ENCODE assay signal across 8 mouse cellular contexts in genomic region chr17:86499359-86500045, GRCm38 (mm10). TPM values are rescaled to one million over a fixed set of nuclear protein-coding genes. Genes with fewer than 3 reads are reported as not detected.
DNase-seq lines count a peak whose midpoint lies in the region; ATAC-seq and TF ChIP-seq lines count a peak whose summit lies in the region.

No protein-coding gene starts in this region.

- peaks cover 13% of the 10 kb centered on the region for H3K36me3 ChIP-seq in heart, adult 2 months (ENCODE audit: control insufficient read depth, insufficient read depth, low read length)
- no peaks in the 10 kb centered on the region for H3K36me3 ChIP-seq in kidney, embryonic 14.5 days (ENCODE audit: control insufficient read depth, insufficient read depth, low read length)

- H3K79me2 ChIP-seq in heart, adult 2 months (replicated peaks; ENCODE audit: control insufficient read depth, insufficient read depth, low read length), result no peaks in the 10 kb centered on the region

- no peak overlapping the region for H3K4me3 ChIP-seq in layer of hippocampus, adult 2 months
- no peak overlapping the region for H3K4me3 ChIP-seq in heart, adult 2 months
- no peak overlapping the region for H3K4me3 ChIP-seq in kidney, embryonic 14.5 days (ENCODE audit: low read length)

- ATAC-seq in kidney, embryonic 14.5 days (ENCODE audit: low FRiP score, low TSS enrichment), result no peak
- ATAC-seq in inflammation-experienced regulatory T-cells, adult 6 months, result no peak

- no peaks in the 10 kb centered on the region for H3K27me3 ChIP-seq in heart, adult 2 months (ENCODE audit: control insufficient read depth, insufficient read depth, low read length)
- H3K27me3 ChIP-seq in kidney, embryonic 14.5 days (ENCODE audit: control insufficient read depth, insufficient read depth, low read length), result no peaks in the 10 kb centered on the region

- TF ChIP-seq POLR2A in heart, adult 2 months (IDR thresholded peaks at IDR 0.05; ENCODE audit: insufficient read depth, low read depth, low read length), result 0 out of 2 replicates have a peak, but pooled peaks have one; percentile 39

- H3K4me2 ChIP-seq in kidney, embryonic 14.5 days (replicated peaks; ENCODE audit: low read depth, low read length), result no peak overlapping the region

- 0 out of 2 replicates have a peak, but pooled peaks have one; percentile 78 for TF ChIP-seq EP300 in heart, adult 2 months (IDR thresholded peaks at IDR 0.05; ENCODE audit: insufficient read depth, low read depth, low read length)

- H3K9ac ChIP-seq in heart, adult 2 months (ENCODE audit: low read depth, low read length), result peak overlapping the region; percentile 10
- H3K9ac ChIP-seq in kidney, embryonic 14.5 days (ENCODE audit: low read depth, low read length), result no peak overlapping the region

- peaks cover 18% of the 10 kb centered on the region for H3K4me1 ChIP-seq in heart, adult 2 months (ENCODE audit: control insufficient read depth, insufficient read depth, low read length)
- H3K4me1 ChIP-seq in kidney, embryonic 14.5 days (ENCODE audit: control insufficient read depth, insufficient read depth, low read length), result peaks cover 10% of the 10 kb centered on the region; the same call in 1 of the 2 replicates

- intact Hi-C loops in heart, adult 2 months (cut with DNase I), result loop anchor here (2.0 to 5.0 kb wide), 3 partner anchors 93 to 333 kb away; no protein-coding TSS in a partner anchor

- H3K9me3 ChIP-seq in kidney, embryonic 14.5 days (ENCODE audit: control insufficient read depth, low read length), result no peaks in the 10 kb centered on the region

- 37% methylated on average over 15 of the region's 15 CpGs for WGBS in heart, adult 2 months
- 44% methylated on average over 15 of the region's 15 CpGs for WGBS in kidney, embryonic 14.5 days

- H3K27ac ChIP-seq in layer of hippocampus, adult 2 months, result peak overlapping the region; percentile 77
- H3K27ac ChIP-seq in heart, adult 2 months, result peak overlapping the region; percentile 87
- H3K27ac ChIP-seq in kidney, embryonic 14.5 days (ENCODE audit: low read depth, low read length), result peak overlapping the region; percentile 55; the same call in 1 of the 2 replicates

- TF ChIP-seq CTCF in layer of hippocampus, adult 2 months (conservative IDR thresholded peaks at IDR 0.05), result no peak
- TF ChIP-seq CTCF in heart, adult 2 months (IDR thresholded peaks at IDR 0.05), result no peak

- no peak for DNase-seq in layer of hippocampus, adult 2 months (ENCODE audit: low spot score in 2 of 2)
- no peak for DNase-seq in layer of hippocampus, adult 11-12 months (ENCODE audit: low spot score)
- DNase-seq in heart, adult 2 months, result peak; percentile 69
- peak; percentile 25 for DNase-seq in neural tube, embryonic 10.5 days (ENCODE audit: extremely low spot score, low spot score)
- DNase-seq in right cerebral cortex, adult 2 months (ENCODE audit: low spot score in 2 of 2), result no peak
- no peak for DNase-seq in frontal cortex, postnatal 14 days (ENCODE audit: low spot score in 2 of 2)

RNA-seq across cellular contexts. Expression of gene Gm10309, which starts 5.5 kb away (rescaled TPM):
- not detected for total RNA-seq in layer of hippocampus, adult 2 months (2021)
- total RNA-seq in heart, adult 2 months (2021), result not detected
- polyA plus RNA-seq in heart, adult 2 months (2012; rRNA removed), result 0.08 TPM in 1 of 2 replicates, not detected in the other
- 0.31 and 0.43 TPM in 2 replicates for polyA plus RNA-seq in kidney, embryonic 14.5 days (2014; fragmentation: Nextera tagmentation; extraction: Ambion mirVana)
- polyA plus RNA-seq in inflammation-experienced regulatory T-cells, adult 6 months (2017; shearing (Covaris generic)), result 1 to 10 TPM in 2 of 3 experiments, under 1 TPM in 1; 0.35 to 1.3 (median 1.1) TPM

Comparison
In these comparisons a context has a peak if more than half of its experiments do, and no peak if none do; other contexts are left out.
1. DNase-seq: peak in heart, adult 2 months (2 of 2) and neural tube, embryonic 10.5 days (single experiment); none in layer of hippocampus, adult 2 months (0 of 2), layer of hippocampus, adult 11-12 months (single experiment), right cerebral cortex, adult 2 months (0 of 2) and frontal cortex, postnatal 14 days (0 of 2).
2. Peak in every context shown above with its lines, with median percentiles within 50 percentile points of each other: H3K27ac ChIP-seq.